Mouse (Mus musculus) frontal cortex, postnatal 36 days (tissue): ENCODE data around the gene Scube2.

Source experiments
- DNase-seq, 2 experiments: peaks; one replicate each; pipeline ENCODE4 v3.0.0; 2022; ENCODE audit warnings: low spot score in 2 of 2

The Scube2 gene

DNA sequence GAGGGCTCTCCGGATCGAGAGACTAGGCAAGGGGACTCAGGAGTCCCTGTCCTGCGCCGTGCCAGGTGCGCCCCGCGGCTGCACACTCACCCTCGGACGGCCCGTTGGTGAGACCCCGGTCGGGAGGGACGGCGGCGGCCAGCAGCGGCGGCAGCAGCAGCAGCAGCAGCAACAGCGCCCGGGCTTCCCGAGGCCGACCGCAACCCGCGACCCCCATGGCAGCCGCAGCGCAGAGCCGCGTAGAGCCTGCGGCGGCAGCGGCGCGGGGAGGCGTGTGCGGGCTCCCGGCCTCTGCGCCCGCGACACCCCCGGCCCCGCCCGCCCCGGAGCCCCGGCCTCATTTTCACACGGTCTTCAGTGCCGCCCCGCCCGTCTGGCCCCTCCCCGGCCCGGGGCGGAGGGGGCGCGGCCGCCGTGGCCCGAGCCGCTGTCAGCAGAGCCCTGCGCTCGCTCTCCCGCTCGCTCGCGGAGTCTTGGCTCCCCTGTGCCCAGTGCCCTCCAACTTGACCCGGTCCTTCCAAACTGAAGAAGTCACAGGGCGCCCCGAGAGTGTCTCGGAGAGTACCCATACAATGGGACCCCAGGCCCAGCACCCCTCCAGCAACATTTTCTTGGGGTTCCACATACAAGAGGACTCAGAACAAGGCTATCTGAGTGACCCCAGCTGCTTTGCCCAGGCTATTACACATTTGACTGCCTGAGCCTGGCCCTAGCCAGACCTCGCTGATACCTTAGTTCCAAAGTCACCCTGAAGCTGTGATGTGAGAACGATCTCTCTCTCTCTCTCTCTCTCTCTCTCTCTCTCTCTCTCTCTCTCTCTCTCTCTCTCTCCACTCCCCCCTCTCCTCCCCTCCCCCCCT is at the start of gene Scube2:
Gene Scube2, minus strand, starts transcription at position 310 of the 860 bp plus-strand sequence.
- no peak for DNase-seq

DNA sequence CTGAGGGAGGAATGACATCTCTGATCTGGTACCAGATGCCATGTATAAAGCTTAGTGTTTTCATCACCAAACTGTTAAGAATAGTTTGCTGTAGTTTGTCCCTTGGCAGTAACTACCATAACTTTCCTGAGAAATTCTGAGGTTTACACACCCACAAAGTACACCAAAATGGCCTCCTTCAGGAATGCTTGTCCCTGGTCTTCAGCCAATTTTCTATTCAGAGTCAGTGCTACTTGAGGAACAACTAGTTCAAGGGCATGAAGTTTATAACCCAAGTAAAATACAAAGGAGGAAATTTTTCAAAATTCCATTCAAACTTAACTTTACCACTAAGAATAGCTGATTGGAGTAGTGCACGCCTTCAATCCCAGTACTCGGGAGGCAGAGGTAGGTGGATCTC is 40.7 kb upstream of the Scube2 start:
- DNase-seq = no peak

DNA sequence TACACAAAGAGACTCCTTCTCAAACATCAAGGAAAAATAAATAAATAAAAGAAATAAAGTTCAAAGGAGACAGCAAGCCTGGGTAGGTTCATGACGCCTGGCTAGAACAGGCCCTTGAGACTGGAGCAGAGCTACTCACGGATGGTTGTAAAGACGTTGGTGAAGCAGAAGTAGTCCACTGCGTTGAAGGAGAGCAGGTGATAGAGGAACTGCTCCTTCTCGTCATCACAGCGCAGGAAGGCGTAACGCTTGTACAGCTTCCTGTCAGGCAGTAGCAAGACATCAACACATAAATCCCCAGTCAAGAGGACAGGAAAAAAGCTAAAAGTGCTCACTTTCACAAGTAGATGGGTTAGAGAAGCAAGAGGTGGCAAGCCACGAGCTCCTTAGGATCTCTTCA is 35.4 kb upstream of the Scube2 start:
- no peak for DNase-seq

DNA sequence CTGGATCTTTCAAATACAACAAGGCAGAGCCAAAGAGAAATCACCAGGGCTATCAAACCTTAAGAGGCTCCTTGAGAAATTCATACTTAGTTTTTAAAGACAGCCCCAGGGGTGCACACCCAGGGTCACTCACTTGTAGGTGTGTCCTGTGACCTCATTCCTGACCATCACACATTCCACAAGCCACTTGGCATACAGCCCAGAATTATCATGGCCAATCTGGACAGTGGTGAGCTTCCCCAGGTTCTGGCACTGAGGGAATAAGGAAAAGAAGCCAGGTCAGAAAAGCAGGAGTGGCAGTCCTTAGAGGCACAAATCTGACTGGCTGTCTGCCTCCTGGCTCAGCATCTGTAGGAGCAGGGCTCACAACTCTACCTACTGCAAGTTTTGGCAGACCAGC is 33.4 kb upstream of the Scube2 start:
- no peak for DNase-seq

DNA sequence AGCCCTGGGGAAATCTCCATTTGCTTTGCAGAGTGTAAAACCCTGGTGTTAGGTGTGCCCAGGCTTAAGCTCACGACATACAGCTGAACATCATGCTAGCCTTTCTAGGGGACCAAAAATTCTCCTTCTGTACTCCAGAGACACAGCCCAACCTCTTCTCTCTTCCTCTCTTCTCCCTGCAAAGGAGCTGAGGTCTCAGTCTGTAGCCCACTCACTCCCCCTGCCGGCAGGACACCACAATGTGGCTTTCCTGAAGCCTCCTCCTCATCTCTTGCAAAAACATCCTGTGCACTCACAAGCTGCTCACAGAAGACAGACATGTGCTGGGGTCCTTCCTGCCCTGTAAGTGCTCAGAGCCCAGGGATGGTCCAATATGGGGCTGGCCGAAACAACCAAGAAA is 27.1 kb upstream of the Scube2 start:
- peak; percentile 76 to 78 for DNase-seq

DNA sequence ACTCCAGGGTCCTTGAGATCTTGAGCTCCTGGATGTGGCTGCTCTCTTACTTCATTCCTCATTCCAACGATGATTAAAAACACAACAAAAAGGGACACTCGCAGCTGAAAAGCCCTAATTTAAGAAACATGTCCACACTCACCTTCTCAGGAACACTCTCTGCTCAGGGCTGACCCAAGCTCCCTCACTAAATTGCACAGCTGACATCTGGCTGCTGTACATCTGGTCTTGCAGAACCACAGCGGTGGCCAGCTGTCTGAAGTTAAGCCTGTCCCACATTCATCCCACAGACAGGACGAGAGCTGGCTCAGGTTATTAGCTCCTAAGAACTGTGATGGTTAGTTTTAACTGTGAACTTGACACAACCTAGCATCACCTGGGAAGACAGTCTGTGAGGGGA is 26.3 kb upstream of the Scube2 start:
- no peak for DNase-seq

DNA sequence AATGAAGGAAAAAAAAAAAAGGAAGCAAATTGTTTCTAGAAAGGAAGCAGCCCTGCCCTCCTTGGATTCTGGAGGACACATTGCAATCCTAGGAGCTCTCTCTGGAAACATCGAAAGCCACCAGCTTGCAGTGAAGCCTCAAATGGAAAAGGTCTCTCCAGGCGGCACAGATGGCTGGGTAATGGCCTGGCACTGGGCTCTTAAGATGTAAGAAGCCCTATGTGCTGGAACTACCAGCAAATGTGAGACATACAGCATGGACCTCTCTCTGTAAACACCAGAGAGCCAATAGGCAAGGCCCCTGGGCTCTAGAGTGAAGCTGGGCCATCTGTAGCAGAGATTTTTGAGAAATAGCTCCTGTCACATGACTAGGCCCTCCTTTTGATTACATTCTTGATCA is 24.8 kb upstream of the Scube2 start:
- no peak for DNase-seq

DNA sequence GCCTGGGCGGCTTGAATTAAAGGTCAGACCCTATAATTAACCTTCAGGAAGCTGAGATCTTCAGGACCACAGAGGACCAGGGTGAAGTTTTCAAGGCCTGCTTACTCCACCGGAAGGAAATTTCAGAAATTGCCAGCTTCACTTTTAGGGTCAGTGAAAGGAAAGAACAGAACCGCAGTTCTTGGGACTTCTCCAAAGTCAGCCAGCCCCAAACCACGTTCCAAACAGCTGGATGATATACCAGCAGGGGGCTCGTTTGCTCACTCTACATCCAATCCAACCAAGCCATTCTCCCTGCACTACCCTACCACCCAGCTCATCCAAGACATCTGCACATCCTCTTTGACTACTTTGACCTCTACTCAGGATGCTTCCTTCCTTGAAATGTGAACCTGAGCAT is 23.8 kb upstream of the Scube2 start:
- no peak for DNase-seq

DNA sequence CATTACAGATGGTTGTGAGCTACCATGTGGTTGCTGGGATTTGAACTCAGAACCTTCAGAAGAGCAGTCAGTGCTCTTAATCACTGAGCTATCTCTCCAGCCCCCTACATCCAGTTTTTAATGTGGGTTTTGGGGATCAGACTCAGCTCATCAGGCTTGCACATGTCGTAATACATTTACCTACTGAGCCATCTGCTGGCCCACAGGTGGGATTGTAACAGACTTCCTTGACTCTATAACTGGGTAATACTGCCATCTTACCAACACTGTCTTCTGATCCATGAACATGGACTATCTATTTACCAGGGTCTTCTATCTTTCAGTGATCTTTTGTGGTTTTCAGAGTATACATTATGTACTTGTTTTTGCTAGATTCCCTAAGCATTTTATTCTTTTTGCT is 20.8 kb upstream of the Scube2 start:
- no peak for DNase-seq

DNA sequence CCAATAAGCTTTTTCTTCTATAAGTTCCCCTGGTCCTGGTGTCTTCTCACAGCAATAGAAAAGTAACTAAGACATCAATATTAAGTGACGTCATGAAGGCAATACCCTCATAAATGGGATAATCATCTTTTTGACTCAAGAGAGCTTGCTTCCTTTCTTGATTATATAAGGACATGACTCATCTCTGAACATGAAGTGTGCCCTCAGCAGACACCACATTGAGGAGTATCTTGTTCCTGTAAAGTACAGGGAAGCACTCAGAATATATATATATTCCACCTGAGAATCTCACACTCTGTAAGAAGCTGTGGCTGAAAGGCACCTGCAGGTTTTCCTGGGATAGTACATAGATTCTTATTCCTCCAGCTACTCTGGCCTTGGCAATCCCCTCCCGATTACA is 17.1 kb upstream of the Scube2 start:
- no peak for DNase-seq

DNA sequence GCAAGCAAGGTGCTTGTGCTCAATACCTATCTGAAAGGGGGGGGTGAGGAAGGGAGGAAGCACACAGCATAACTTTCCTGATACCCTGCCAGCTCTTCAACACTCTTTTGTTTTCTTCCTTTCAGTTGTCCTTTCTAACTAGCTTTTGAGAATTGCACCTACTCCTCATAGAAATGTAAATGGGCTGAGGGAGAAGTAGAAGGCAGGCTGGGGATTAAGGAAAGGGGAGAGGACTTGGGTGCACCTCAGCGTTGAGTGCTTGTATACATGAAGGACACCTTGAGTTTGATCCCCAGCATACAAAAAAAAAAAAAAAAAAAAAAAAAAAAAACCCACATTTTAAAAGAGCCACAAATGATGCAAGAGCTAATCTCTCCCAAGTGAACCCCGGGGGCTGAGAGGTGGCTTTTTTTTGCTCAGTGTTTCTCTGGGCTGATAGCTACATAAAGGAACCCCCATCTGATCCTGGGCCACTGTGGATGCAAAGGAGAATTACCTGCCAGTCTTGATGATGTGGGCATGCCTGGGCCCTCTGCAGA is 16.2 kb upstream of the Scube2 start:
- no peak for DNase-seq

DNA sequence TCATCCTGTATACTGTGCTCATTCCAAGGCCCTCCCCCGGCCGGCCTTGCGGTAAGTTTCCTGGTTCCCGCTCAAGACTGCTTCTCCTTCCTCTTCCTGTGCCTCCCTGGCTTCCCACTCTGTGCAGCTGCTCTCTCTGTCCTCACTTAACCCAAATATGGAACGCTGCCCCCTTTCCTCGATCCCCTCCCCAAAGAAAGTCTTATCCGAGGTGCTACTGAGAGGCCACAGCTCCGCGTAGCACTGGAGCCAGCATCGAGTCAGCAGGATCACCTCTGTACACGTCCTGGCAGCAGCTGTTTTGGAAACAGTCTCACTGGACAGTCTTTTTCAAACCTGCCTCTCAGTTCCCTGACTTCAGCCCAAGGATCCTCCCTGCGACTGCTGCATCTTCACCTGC is 13.7 kb upstream of the Scube2 start:
- DNase-seq = no peak

DNA sequence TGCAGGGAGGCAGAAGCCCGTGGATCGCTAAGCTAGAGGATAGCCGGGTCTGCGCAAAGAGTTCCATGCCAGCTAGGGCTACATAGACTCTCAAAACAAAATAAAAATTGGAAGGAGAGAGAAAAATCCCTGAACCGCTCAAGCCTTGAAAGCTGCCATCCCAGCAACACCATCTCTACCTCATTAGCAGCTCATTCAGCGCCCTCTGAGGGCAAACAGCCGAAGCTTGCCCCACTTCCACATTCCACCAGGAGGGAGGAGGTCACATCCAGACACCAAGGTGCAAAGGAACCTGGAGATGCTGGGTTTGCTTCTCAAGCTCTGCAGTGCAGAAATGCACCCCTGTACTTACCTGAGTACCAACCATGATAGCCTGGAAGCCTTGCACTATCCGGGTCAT is 10.6 kb upstream of the Scube2 start:
- DNase-seq = no peak

DNA sequence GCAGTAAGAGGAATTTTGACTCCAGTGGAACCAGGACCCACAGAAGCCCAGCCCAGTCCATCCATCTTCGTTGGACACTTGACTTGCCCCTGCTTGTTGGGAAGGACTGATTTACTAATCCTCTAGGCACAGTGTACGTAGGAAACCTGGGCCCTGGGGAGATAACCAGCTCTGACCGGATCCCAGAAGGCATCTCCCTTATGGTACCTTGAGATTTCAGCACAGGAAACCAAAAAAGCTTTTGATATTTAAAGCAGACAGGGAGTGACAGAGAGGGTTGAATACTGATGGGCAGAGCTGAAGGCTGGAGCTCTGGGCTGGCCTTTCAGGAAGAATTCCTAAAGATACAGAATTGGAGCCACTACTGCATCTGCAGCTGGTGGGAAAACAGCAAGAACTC is 10.1 kb upstream of the Scube2 start:
- no peak for DNase-seq

DNA sequence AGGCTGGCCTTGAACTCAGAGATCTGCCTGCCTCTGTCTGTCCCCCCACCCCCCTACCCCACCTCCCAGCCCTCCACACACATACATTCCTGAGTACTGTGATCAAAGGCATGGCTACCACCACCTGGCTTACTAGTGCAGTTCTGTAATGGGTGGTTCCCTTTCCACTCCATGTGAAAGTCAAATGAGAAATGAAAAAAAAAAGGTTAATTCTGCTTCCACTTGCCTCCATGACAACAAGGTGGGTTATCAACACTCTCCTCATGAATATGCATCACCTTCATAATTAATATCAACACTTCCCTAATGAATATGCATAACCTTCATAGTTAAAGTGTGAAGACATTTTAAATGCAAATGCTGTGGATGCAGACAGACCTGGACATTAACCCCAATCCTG is 9.6 kb upstream of the Scube2 start:
- no peak for DNase-seq

DNA sequence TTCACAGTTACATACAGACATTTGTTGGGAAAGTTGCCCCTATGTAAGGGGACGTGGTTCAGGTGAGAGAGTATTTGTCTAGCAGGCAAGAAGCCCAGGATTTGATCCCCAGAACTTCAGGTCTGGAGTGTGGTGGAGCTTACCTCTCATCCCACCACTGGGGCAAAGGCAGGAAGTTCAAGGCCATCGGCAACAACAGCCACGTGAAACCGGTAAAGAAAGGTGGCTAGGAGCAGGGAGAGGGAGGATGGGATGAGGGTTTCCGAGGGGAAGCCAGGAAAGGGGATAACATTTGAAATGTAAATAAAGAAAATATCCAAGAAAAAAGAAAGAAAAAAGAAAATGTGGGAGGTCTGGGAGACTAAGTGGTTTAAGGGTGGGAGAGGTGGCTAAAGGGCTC is 7.7 kb upstream of the Scube2 start:
- DNase-seq = no peak

DNA sequence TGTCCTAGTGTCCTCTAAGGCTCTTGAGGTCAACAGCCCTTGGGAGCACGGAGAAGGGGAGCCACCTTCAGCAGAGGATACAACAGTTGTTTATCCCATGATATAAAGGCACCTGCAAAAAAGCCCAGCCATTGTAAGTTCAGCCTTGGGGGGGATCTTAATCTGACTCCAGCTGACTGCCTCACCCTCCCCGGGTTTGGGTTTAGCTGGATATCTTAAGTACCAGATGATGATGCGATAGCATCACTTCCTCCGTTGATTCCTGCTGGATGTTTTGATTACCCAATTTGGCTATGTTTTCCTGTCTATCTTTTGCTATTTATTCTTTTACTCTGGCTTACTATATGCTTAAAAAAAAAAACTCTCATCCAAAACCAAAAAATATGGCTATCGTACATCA is 5.8 kb upstream of the Scube2 start:
- no peak for DNase-seq

DNA sequence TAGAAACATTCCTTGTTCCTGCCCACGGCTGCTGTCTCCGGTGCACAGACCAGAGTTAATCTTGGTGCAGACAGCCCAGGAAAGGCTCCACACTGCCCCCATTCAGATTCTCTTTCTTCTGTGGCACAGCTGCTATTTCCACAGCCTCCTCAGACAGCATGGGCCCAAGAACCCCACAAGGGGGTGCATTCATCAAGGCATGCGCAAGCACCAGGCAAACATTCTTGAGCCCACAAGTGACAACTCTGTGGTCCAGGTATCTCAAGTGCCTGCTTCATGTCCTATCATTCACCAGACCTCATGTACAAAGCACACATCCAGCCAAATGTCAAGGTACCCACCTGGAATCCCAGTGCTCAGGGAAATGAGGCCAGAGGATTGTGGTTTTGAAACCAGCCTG is 3.0 kb upstream of the Scube2 start:
- no peak for DNase-seq

DNA sequence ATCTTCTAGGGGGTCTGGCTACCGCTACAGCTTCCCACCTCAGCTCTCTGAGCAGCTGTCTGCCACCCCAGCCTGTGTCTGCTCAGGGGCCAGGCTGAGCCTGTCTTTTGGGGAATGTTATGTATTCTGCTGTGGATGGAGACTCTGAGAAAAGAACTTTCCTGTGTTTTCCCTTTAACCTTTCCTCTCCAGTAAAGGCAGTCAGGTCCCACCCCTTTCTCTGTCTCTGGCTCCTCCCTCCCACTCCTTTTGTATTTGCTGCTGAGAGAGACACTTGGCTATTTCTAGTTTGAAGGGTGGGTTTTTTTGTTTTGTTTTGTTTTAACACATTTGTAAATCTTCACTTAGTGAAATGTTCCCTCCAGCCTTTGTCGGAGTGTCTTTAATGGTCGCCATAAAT is 1.2 kb upstream of the Scube2 start:
- no peak for DNase-seq

DNA sequence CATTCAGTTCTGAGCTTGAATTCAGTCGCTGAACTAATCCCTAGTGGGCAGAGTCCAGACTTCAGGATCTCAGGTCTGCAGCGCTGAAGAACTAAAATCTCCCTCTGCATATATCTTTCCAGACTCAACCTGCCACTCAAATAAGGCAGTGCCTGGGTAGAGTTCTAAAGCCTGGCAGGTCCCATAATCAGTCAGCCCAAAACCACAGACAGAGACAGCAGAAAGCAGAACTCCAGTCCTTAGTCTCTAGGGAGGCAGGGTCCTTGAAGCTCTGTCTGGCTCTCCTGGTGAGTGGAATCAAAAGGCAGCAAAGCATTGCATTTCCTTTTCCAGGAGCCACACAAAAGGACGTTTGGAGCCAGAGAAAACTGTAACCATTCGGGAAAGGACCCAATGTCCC is 1.9 kb downstream of the Scube2 start:
- DNase-seq = no peak

DNA sequence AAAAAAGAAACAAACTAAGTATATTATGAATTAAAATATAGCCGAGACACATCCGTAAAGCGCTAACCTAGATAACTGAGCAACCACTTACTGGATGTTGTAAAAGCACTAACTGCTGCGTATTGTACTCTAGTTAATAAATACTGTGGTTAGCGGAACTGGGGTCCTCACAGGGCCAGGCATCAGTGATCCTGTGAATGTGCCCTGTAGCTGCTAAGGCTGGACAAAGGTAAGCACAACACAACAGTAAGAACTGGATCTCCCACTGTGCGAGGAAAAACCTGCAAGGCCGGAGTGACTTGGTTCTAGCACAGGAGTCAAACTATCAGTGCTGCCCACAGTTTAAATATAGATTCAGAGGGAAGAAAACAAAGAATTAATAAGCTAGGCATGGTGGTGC is 5.3 kb downstream of the Scube2 start:
- DNase-seq = no peak

DNA sequence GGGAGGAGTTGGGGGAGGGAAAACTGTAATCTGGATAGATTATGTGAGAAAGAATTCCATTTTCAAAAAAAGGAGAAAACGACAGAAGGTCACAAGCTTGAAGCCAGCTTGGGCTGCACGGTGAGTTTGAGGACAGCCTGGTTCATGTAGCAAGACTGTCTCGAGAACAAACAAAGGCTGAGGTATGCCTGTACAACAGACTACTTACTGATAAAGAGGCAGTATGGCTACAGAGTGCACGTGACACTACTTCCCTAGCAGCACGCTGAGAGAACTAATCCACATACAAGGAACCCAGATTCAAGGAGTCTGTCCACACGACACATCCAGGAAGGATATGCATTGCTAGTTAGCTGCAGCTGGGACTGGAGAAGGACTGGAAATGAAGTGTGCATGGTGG is 6.1 kb downstream of the Scube2 start:
- no peak for DNase-seq

DNA sequence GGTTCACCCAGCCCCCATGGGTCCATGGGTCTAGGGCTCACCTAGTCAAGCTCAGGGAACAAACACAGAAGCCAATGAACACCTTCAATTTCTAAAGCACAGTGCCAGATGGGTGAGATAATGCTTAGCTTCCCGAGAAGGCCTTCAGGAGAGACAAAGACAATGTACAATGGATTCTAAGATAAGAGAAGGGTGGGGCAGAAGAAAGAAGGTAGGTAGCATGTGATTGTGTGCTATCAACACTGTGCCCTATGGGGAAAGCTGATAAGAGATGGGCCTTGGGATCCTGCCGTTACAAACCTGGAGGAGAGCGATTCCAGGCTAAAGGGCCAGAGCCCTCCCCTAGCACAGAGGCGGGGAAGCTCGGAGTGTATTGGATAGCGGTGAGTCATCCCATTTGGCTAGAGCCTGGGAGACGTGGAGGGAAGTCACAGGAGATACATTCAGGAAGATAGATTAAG is 12.7 kb downstream of the Scube2 start:
- DNase-seq = peak in 1 of 2 experiments; percentile 23

DNA sequence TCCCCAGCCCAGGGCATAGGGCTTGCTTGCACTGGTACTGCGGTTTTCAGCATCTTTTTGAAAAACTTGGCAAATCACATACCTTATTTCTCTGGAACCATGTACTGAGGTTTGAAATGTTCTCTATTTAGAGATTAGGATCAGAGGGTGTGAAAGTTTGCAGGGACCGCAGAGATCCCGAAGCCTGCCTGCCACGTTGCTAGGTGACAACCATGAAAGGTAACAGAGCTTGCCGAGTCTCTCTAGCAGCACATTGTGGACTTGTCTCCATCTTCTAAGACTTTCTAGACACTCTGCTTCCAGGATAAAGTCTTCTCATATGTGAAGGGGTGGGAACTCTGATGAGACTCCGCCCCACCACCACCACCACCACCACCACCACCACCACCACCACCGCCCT is 13.5 kb downstream of the Scube2 start:
- peak; percentile 36 to 44 for DNase-seq
